Mouse (Mus musculus) myocyte (in vitro differentiated cells): ENCODE measurements around the gene Csf2rb2. TPM values are rescaled to one million over a fixed set of nuclear protein-coding genes. Genes with fewer than 3 reads are reported as not detected.

Experiments used
- H3K27me3 ChIP-seq: one replicate; pipeline ENCODE4 v1.6.1; 2011; ENCODE audit not compliant: control insufficient read depth, insufficient read depth, insufficient read length
- H3K36me3 ChIP-seq: one replicate; pipeline ENCODE4 v1.6.1; 2011; ENCODE audit not compliant: control insufficient read depth, insufficient read depth
- H3K4me2 ChIP-seq: one replicate; pipeline ENCODE4 v1.6.1; 2011; ENCODE audit warnings: low read depth, control low read depth
- H3K4me3 ChIP-seq: one replicate; pipeline ENCODE4 v1.5.1; 2011; ENCODE audit warnings: mild to moderate bottlenecking, control low read depth, moderate library complexity
- H3K79me2 ChIP-seq: one replicate; pipeline ENCODE4 v1.6.1; 2011; ENCODE audit not compliant: control insufficient read depth, insufficient read depth
- H3ac ChIP-seq: one replicate; pipeline ENCODE4 v1.6.1; 2011; ENCODE audit not compliant: control insufficient read depth, insufficient read length
- CEBPB ChIP-seq: IDR thresholded peaks from 2 replicates; pipeline ENCODE4 v1.6.1; 2011; ENCODE audit warnings: mild to moderate bottlenecking, moderate library complexity; ENCODE audit not compliant: poor library complexity, insufficient read depth, severe bottlenecking
- E2F4 ChIP-seq: IDR thresholded peaks from one replicate; pipeline ENCODE4 v1.6.1; 2011; ENCODE audit warnings: mild to moderate bottlenecking, control low read depth, moderate library complexity; ENCODE audit not compliant: insufficient read depth
- MAX ChIP-seq: IDR thresholded peaks from one replicate; pipeline ENCODE4 v1.6.1; 2011; ENCODE audit warnings: low read depth, mild to moderate bottlenecking, control low read depth
- MYOD1 ChIP-seq, 3 experiments: IDR thresholded peaks; one replicate each; pipeline ENCODE4 v1.6.1; 2011; ENCODE audit warnings: control low read depth in 2 of 3, low read depth in 2 of 3, mild to moderate bottlenecking in 2 of 3, moderate library complexity in 1 of 3; ENCODE audit not compliant: insufficient read length in 2 of 3, control insufficient read depth in 1 of 3
- MYOG ChIP-seq, 3 experiments: IDR thresholded peaks; one replicate each; pipeline ENCODE4 v1.6.1; 2011; ENCODE audit warnings: control low read depth in 2 of 3, low read depth in 2 of 3, mild to moderate bottlenecking in 2 of 3; ENCODE audit not compliant: insufficient read length in 2 of 3, control insufficient read depth in 1 of 3, insufficient read depth in 1 of 3
- POLR2A ChIP-seq: IDR thresholded peaks from one replicate; pipeline ENCODE4 v1.6.1; 2011; ENCODE audit warnings: low read depth, mild to moderate bottlenecking, control low read depth, moderate library complexity; ENCODE audit not compliant: insufficient read length
- POLR2AphosphoS2 ChIP-seq: IDR thresholded peaks from one replicate; pipeline ENCODE4 v1.6.1; 2011; ENCODE audit warnings: low read depth, control low read depth; ENCODE audit not compliant: insufficient read length
- REST ChIP-seq: IDR thresholded peaks from one replicate; pipeline ENCODE4 v1.6.1; 2011; ENCODE audit warnings: mild to moderate bottlenecking, control low read depth, moderate library complexity; ENCODE audit not compliant: insufficient read depth, insufficient read length
- SRF ChIP-seq: IDR thresholded peaks from one replicate; pipeline ENCODE4 v1.6.1; 2011; ENCODE audit warnings: low read depth; ENCODE audit not compliant: control insufficient read depth, insufficient read length
- TCF12 ChIP-seq: IDR thresholded peaks from one replicate; pipeline ENCODE4 v1.6.1; 2011; ENCODE audit warnings: mild to moderate bottlenecking, control low read depth; ENCODE audit not compliant: poor library complexity, insufficient read depth, severe bottlenecking
- TCF3 ChIP-seq: IDR thresholded peaks from one replicate; pipeline ENCODE4 v1.6.1; 2011; ENCODE audit warnings: low read depth, control low read depth; ENCODE audit not compliant: insufficient read length
- USF1 ChIP-seq: IDR thresholded peaks from one replicate; pipeline ENCODE4 v1.6.1; 2011; ENCODE audit warnings: low read depth, mild to moderate bottlenecking, control low read depth, moderate library complexity
- polyA plus RNA-seq: library from polyadenylated mRNA; unstranded; fragments of >200 nt; fragmentation: generic; extraction: Trizol; gene quantifications from one replicate; pipeline ENCODE4 v1.2.1, GENCODE M21; 2012; ENCODE audit warnings: missing spikeins

The Csf2rb2 gene
- polyA plus RNA-seq, 1 experiment = 0.14 TPM

DNA sequence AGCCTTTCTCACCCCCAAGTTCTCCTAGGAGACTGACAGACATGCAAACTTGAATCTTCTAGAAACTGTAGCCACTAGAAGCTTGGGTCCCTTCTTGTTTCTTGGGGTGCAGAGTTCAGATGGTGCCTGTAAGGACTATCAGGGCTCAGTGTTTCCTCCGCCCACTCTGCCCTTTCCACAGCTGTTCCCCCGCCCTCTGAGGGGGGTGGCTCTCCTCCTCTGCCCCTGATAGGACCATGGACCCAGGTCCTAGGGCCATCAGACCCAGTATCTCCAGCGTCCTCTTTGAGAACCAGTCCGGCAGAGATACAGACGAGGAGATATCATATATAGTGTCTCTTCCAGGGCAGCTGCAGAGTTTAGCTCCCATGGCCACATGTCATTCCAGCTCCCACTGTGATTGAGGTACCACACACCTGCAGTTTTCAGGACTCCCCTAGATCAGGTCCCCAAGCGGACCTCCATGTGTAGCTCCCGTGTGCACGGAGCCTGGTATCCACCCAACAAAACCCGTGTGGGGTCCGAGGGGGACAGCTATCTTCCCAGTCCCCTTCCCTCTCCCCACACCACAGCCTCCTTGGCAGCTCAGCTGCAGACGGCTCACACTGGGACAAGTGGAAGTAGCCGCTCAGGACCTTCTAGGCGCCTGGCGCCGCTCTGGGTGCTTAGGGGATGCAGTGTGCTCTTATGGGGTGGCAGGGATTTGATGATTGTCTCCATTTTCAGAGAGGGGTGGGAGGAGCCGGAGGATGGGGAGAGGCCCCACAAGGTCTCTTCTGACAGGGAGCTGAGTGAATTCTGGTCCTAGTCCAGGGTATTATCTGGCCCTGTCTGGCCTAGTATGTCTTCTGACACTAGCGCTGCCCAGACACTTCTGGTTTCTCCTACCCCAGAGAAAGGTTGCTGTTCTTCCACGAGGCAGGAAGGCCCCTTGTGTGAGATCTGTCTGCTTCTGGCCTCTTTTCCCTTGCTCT lies 59.1 kb downstream of the Csf2rb2 start:
- Histone ChIP-seq H3K36me3 (no peaks in the 10 kb centered on the region), H3K79me2 (no peaks in the 10 kb centered on the region), H3K4me2 (no peak overlapping the region), H3K27me3 (peaks cover 78% of the 10 kb centered on the region), H3K4me3 (no peak overlapping the region), H3ac (no peak overlapping the region)
- TF ChIP-seq POLR2A = no peak
- no peak for TF ChIP-seq TCF12
- no peak for TF ChIP-seq MYOD1 (IDR thresholded peaks at IDR 0.05; ENCODE audit: control insufficient read depth in 1 of 3, insufficient read length in 2 of 3, low read depth in 2 of 3)
- no peak for TF ChIP-seq MYOG (IDR thresholded peaks at IDR 0.05; ENCODE audit: control insufficient read depth in 1 of 3, insufficient read depth in 1 of 3, insufficient read length in 2 of 3, low read depth in 2 of 3)
- no peak for TF ChIP-seq USF1
- no peak for TF ChIP-seq TCF3
- no peak for TF ChIP-seq E2F4
- no peak for TF ChIP-seq MAX
- TF ChIP-seq SRF = no peak
- no peak for TF ChIP-seq CEBPB
- no peak for TF ChIP-seq POLR2AphosphoS2
- no peak for TF ChIP-seq REST

DNA sequence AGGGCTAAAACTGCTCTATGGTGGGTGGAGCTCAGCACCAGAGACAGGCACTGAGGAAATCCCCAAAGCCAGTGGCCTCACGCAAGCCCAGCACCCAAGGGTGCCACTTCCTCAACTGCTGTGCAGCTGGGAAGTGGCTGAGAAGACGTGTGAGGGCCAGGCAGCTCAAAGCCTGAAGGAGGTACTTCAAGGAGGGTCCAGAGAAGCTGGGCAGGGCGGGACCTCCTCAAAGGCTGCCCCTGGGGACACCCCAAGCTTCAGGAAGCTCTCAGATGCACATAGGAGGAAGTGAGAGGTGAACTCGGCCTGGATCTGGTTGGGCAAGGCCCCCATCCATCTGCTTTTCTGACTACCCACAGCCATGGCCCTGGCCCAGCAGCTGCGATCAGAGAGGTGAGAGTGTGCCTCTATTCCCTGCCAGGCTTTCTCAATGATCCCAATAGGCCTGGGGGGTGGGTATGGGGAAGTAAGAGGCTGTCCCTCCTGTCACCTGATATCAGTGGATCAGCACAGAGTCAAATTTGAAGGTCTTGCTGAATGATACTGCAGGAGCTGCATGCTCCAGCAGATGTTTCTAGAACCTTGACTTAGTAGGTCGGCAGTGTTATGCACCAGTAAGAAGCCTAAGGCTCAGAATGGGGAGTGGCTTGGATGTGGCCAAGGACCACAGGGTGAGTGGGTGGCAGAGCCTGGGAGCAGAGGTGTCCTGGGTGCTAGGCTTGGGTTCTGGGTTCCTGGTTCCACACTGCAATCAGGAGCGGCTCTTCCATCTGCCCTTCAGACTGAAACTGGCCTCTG lies 60.6 kb downstream of the Csf2rb2 start, which contains the start of gene Ncf4:
Gene Ncf4 (plus strand): TSS at position 107 of the 798 bp plus-strand sequence.
- TF ChIP-seq POLR2AphosphoS2 (no peak), E2F4 (no peak), TCF12 (no peak), POLR2A (no peak), CEBPB (no peak), MYOD1 (IDR thresholded peaks at IDR 0.05; ENCODE audit: control insufficient read depth in 1 of 3, insufficient read length in 2 of 3, low read depth in 2 of 3) (no peak), TCF3 (no peak), SRF (no peak), MYOG (IDR thresholded peaks at IDR 0.05; ENCODE audit: control insufficient read depth in 1 of 3, insufficient read depth in 1 of 3, insufficient read length in 2 of 3, low read depth in 2 of 3) (no peak)
- Histone ChIP-seq H3K27me3 (peaks cover 69% of the 10 kb centered on the region), H3K79me2 (no peaks in the 10 kb centered on the region), H3K36me3 (no peaks in the 10 kb centered on the region), H3K4me3 (no peak within 1 kb of the TSS), H3K4me2 (no peak within 1 kb of the TSS), H3ac (no peak within 1 kb of the TSS)

DNA sequence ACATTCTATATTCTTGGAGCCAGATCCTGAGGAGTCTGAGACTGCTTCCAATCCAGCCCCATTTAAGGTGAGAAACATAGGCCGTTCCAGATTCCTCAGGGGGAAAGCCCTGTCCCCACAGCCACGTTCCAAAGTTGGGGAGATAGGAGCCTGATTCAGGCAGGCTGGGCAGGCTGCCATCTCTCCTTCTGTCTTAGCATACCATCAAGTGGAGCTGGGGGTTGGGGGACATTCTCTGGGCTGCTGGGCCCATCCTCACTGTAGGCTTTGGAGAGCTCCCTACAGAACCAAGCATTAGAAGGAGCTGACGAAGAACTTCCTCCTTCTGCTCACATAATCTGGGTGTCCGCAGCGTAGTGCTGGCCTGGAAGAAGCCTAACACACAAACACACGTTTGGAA lies 61.7 kb downstream of the Csf2rb2 start:
- Histone ChIP-seq H3ac (no peak overlapping the region), H3K79me2 (no peaks in the 10 kb centered on the region), H3K4me2 (no peak overlapping the region), H3K36me3 (no peaks in the 10 kb centered on the region), H3K27me3 (peaks cover 64% of the 10 kb centered on the region), H3K4me3 (no peak overlapping the region)
- no peak for TF ChIP-seq MAX

DNA sequence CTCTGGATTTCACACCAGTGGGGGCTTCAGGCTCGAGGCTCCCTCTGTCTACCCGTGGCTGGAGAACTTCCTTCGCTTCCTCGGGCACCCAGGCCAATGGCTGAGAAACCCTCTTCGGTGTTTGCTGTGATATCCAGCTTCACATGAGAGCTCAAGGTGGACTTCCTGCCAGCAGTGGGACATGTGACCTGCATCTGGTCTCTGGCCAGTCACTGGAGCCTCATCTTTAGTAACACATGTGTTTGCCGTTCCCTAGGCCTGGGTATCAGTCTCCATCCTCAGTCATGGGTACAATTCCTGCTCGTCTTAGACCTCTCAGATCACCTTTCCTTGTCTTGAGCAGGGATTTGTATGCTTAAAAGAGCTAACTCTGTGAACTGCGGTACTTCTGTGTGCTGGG lies 62.5 kb downstream of the Csf2rb2 start:
- H3K4me2 ChIP-seq = no peak overlapping the region
- no peak overlapping the region for H3ac ChIP-seq
- H3K27me3 ChIP-seq = peaks cover 63% of the 10 kb centered on the region
- H3K79me2 ChIP-seq = no peaks in the 10 kb centered on the region
- TF ChIP-seq TCF3 = no peak
- TF ChIP-seq USF1 = peak; percentile 44
- no peaks in the 10 kb centered on the region for H3K36me3 ChIP-seq
- no peak overlapping the region for H3K4me3 ChIP-seq

DNA sequence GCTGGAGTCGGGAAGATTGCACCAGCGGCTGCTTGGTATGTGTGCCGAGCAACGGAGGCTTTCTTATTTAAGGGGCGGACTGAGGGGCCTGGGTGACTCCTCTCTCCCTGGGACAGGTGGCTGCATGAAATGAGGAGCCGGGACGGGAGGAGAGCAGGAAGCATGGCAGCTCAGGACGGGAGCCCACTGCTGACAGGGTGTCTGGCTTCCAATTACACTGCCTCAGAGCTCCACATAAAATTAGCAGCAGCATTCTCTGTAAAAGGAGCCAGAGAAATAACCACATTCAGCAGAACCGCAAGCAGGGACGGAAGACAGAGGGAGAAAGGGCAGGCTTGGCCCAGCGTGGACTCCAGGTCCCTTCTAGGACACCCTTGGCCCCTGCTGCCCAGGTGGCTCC lies 64.2 kb downstream of the Csf2rb2 start:
- H3K4me2 ChIP-seq = no peak overlapping the region
- H3ac ChIP-seq = no peak overlapping the region
- H3K79me2 ChIP-seq = no peaks in the 10 kb centered on the region
- H3K36me3 ChIP-seq = no peaks in the 10 kb centered on the region
- peaks cover 53% of the 10 kb centered on the region for H3K27me3 ChIP-seq
- H3K4me3 ChIP-seq = no peak overlapping the region
- peak in 1 of 3 experiments; percentile 69 for TF ChIP-seq MYOD1 (IDR thresholded peaks at IDR 0.05; ENCODE audit: control insufficient read depth in 1 of 3, insufficient read length in 2 of 3, low read depth in 2 of 3)
- no peak for TF ChIP-seq POLR2A
- TF ChIP-seq POLR2AphosphoS2 = no peak
